15 mouse cellular contexts compared by ENCODE assay signal in the genomic region with DNA sequence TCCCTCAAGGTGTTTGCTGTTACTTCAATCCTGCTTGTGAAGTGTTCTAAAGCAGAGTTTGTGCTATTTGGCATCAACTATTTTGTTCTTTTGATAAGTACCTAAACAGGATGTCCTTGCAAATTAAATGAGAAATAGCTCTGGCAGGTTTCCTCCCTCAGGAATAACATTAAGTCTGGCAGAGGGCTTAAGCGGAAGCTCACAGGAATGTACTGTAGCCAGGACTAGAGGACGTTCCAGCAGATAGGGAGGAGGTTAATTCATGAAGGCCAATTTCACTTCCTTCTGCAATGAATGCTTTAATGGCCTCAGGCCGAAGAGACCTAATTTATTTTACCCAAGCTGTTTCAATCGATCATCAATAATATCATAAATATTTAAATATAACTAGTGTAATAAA.
DNase-seq lines count a peak whose midpoint lies in the region; ATAC-seq lines count a peak whose summit lies in the region.
"Had no signal": no experiment of that assay in that cellular context is flagged by ENCODE, and none has a peak within 500 bp of the region (broad histone marks: within the 10 kb centered on the region; RNA-seq: fewer than 3 reads in every experiment).

No protein-coding gene starts in this region.

- no peak overlapping the region for H3K9ac ChIP-seq in embryonic facial prominence, embryonic 11.5 days (replicated peaks; ENCODE audit: low read length)
- H3K9ac ChIP-seq: heart, embryonic 15.5 days; limb, embryonic 15.5 days; midbrain, embryonic 12.5 days had no signal

- no peaks in the 10 kb centered on the region for H3K4me1 ChIP-seq in embryonic facial prominence, embryonic 11.5 days (ENCODE audit: control insufficient read depth, insufficient read depth, low read length)
- no peaks in the 10 kb centered on the region for H3K4me1 ChIP-seq in embryonic facial prominence, embryonic 10.5 days
- H3K4me1 ChIP-seq: midbrain, embryonic 12.5 days had no signal

- no peaks in the 10 kb centered on the region for H3K36me3 ChIP-seq in embryonic facial prominence, embryonic 11.5 days (replicated peaks; ENCODE audit: control insufficient read depth, insufficient read depth, low read depth, low read length)
- H3K36me3 ChIP-seq in embryonic facial prominence, embryonic 10.5 days (replicated peaks) = no peaks in the 10 kb centered on the region
- H3K36me3 ChIP-seq: heart, embryonic 15.5 days; limb, embryonic 15.5 days; midbrain, embryonic 12.5 days had no signal

- no peaks in the 10 kb centered on the region for H3K27me3 ChIP-seq in embryonic facial prominence, embryonic 11.5 days (ENCODE audit: control insufficient read depth, insufficient read depth, low read length)
- no peaks in the 10 kb centered on the region for H3K27me3 ChIP-seq in embryonic facial prominence, embryonic 10.5 days (replicated peaks; ENCODE audit: low read depth, poor library complexity, severe bottlenecking)
- H3K27me3 ChIP-seq: heart, embryonic 15.5 days; limb, embryonic 15.5 days; midbrain, embryonic 12.5 days had no signal

- H3K4me2 ChIP-seq in embryonic facial prominence, embryonic 11.5 days (ENCODE audit: low read depth, low read length) = no peak overlapping the region
- H3K4me2 ChIP-seq: heart, embryonic 15.5 days; limb, embryonic 15.5 days; midbrain, embryonic 12.5 days had no signal

- 49% methylated on average over 4 of the region's 4 CpGs for WGBS in embryonic facial prominence, embryonic 11.5 days
- 53% methylated on average over 4 of the region's 4 CpGs for WGBS in embryonic facial prominence, embryonic 10.5 days

- H3K4me3 ChIP-seq in embryonic facial prominence, embryonic 11.5 days (ENCODE audit: low read depth, low read length) = no peak overlapping the region
- H3K4me3 ChIP-seq in embryonic facial prominence, embryonic 10.5 days = no peak overlapping the region
- H3K4me3 ChIP-seq: heart, embryonic 15.5 days; left cerebral cortex, adult 2 months; limb, embryonic 15.5 days; midbrain, embryonic 12.5 days; myocyte had no signal

- no peak for ATAC-seq in embryonic facial prominence, embryonic 11.5 days (replicated peaks; ENCODE audit: insufficient number of reproducible peaks, low FRiP score, low TSS enrichment, low read depth)
- ATAC-seq: hindbrain, postnatal 0 days had no signal

- DNase-seq in embryonic facial prominence, embryonic 11.5 days (ENCODE audit: low spot score) = peak; percentile 5
- no peak for DNase-seq in embryonic facial prominence, embryonic 10.5 days (ENCODE audit: low spot score)
- peak; percentile 10 to 31 for DNase-seq in kidney, postnatal 25 days
- no peak for DNase-seq in kidney, adult 18-20 months
- peak; percentile 44 to 62 for DNase-seq in heart, adult 9 months (ENCODE audit: low spot score in 2 of 2)
- peak; percentile 49 for DNase-seq in lung, postnatal 36 days
- no peak for DNase-seq in cerebellum, adult 18-20 months
- DNase-seq: cerebellum, adult 9-11 months; right cerebral cortex, adult 18-20 months had no signal

- no peaks in the 10 kb centered on the region for H3K9me3 ChIP-seq in embryonic facial prominence, embryonic 11.5 days (replicated peaks; ENCODE audit: control insufficient read depth, low read length)
- no peaks in the 10 kb centered on the region for H3K9me3 ChIP-seq in embryonic facial prominence, embryonic 10.5 days
- H3K9me3 ChIP-seq: heart, embryonic 15.5 days; limb, embryonic 15.5 days; midbrain, embryonic 12.5 days had no signal

- no peak overlapping the region for H3K27ac ChIP-seq in embryonic facial prominence, embryonic 11.5 days (replicated peaks; ENCODE audit: low read depth, low read length)
- no peak overlapping the region for H3K27ac ChIP-seq in embryonic facial prominence, embryonic 10.5 days (replicated peaks)
- H3K27ac ChIP-seq: heart, embryonic 15.5 days; hindbrain, postnatal 0 days; left cerebral cortex, adult 2 months; limb, embryonic 15.5 days; midbrain, embryonic 12.5 days had no signal

Comparison
In these comparisons a context has a peak if more than half of its experiments do, and no peak if none do; other contexts are left out.
1. DNase-seq: peak in embryonic facial prominence, embryonic 11.5 days (single experiment), kidney, postnatal 25 days (2 of 2), heart, adult 9 months (2 of 2) and lung, postnatal 36 days (single experiment); none in embryonic facial prominence, embryonic 10.5 days (single experiment), kidney, adult 18-20 months (single experiment) and cerebellum, adult 18-20 months (0 of 2).